Mouse (Mus musculus) brain, embryonic 14.5 days (tissue): ENCODE measurements around the gene Ap4b1.
"Not testable (repeated sequence)": the region's sequence is repeated elsewhere in the genome, so short reads cannot be mapped to it uniquely, and the experiment has no call there.

Source experiments
- CTCF ChIP-seq: fragments of 200-500 bp; IDR thresholded peaks from 2 replicates; pipeline ENCODE4 v1.5.1; 2012; ENCODE audit warnings: inconsistent platforms, mild to moderate bottlenecking, moderate library complexity, borderline replicate concordance; ENCODE audit not compliant: insufficient read depth, insufficient read length; ENCODE audit errors: extremely low read depth
- POLR2A ChIP-seq: fragments of 200-500 bp; IDR thresholded peaks from 2 replicates; pipeline ENCODE4 v1.6.1; 2012; ENCODE audit warnings: mild to moderate bottlenecking, inconsistent platforms, borderline replicate concordance; ENCODE audit not compliant: poor library complexity, insufficient read depth, insufficient read length, severe bottlenecking; ENCODE audit errors: extremely low read depth

DNA sequence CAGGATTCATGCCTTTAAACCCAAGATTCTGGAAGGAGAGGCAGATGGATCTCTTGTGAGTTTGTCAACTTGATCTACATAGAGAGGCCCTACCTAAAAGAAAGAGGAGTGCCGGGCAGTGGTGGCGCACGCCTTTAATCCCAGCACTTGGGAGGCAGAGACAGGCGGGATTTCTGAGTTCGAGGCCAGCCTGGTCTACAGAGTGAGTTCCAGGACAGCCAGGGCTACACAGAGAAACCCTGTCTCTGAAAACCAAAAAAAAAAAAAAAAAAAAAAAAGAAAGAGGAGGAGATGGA lies 17.3 kb upstream of the Ap4b1 start:
- not testable (repeated sequence) for TF ChIP-seq CTCF, POLR2A
